Mouse (Mus musculus) right cerebral cortex, adult 2 months (tissue): ENCODE results near the gene Apobec3.
"Not testable (repeated sequence)": the region's sequence is repeated elsewhere in the genome, so short reads cannot be mapped to it uniquely, and the experiment has no call there.

ENCODE experiments used
- DNase-seq, 2 experiments: peaks; one replicate each; pipeline ENCODE4 v3.0.0; 2021 to 2022; ENCODE audit warnings: low spot score in 2 of 2

Gene Apobec3

DNA sequence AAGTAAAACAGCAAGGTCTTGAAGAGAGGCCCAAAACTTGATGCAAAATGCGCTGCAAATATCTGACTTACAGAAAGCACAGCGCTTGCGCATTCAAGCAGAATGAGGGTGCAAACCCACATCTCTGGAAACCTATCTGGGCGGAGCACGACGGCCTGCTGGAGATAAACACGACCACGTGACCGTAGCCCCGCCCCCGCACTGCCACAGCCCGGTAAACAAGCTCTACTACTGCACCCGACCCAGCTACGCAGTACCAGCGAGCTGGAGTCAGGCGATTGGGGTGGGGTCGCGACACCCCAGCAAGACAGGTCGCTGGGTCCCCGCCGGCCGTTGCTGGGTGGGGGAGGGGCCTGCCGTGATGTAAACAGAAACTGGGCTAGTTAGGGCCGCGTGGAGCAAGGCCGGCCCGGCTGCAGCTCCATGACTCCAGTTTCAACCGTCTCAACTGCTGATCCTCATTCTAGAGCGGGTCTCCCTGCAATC lies 36.2 kb downstream of the Apobec3 start:
- peak; percentile 90 to 96 for DNase-seq

DNA sequence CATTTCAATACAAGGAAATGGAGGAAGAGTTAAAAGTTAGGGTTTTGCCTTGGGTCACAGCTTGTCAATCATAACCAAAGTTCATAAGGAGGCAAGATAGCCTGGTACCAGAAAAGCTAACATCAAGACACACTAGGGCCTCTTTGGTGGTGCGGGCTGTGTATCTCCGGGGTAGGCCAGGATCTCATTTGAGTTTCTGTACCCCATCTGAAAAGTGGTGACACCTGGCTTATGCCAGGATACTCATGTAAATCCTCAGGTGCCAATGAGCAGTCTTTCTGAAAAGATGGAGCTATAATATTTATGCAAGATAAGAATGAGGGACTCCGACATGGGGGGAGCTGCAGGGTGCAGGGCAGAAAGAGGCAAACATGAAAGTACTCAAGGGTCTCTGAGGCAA lies 36.9 kb downstream of the Apobec3 start:
- no peak for DNase-seq

DNA sequence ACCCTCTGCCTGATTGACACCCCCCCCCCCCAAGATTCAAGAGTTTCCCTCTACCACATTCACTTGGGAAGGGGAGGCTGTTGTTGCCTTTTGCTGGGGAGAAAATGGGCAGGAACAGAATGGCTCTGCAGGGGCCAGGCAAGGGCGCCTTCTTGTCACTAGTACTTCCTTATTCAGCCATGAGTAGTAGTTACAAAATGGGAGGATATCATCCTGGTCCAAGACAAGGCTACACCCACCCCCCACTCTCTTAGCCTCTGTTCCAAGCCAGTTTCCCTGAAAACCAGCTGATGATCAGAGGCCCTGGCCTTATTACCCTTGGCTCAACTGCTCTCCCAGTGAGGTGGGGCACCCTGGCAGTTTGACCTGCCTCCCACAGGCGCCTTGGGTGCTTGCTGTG lies 37.3 kb downstream of the Apobec3 start:
- DNase-seq, result no peak

DNA sequence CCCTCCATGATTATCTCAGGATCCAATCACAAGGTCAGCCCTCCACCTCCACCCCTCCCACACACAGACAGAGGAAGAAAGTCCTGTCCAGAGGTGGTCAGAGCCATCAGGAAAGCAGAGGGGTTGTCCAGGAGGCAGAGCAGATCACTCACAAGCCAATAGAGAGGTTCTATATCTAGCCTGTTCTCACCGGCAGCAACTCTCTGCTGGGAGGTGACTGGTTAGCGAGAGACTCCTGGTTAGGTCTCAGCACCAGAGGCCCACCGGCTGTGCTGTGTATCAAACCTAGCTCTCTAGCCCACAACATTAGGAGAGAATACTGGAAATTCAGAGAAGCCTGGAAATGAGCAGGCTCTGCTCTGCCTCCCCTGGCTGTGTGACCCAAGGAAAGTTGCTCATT lies 38.3 kb downstream of the Apobec3 start:
- DNase-seq, result no peak

DNA sequence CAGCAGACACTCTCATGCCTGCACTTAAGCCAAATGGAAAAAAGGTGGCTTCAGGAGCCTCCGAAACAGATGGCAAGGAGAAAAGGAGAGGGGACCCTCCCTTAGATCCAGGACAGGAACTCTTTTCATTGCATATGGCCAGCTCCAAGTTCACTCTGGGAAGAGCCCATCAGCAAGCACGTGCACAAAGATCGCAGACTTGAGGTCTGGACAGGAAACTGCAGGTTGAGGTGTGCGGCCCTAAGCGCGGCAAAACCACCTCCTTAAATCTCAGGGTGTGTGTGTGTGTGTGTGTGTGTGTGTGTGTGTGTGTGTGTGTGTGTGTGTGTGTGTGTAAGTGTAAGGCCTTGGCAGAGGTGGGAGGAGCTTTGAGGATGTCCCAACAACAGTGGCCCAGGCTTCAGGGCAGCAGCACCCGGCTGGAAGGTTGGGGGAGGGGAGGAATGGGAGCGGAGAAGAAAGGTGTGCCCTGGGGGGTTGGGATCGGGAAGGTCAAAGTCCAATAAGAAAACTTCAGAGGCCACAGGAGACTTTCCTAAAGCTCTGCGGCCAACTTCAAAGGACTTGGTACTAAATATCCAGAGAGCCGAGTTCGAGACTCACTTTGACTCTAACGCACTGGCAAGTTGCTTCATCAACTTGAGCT lies 40.2 kb downstream of the Apobec3 start:
- DNase-seq, result no peak

DNA sequence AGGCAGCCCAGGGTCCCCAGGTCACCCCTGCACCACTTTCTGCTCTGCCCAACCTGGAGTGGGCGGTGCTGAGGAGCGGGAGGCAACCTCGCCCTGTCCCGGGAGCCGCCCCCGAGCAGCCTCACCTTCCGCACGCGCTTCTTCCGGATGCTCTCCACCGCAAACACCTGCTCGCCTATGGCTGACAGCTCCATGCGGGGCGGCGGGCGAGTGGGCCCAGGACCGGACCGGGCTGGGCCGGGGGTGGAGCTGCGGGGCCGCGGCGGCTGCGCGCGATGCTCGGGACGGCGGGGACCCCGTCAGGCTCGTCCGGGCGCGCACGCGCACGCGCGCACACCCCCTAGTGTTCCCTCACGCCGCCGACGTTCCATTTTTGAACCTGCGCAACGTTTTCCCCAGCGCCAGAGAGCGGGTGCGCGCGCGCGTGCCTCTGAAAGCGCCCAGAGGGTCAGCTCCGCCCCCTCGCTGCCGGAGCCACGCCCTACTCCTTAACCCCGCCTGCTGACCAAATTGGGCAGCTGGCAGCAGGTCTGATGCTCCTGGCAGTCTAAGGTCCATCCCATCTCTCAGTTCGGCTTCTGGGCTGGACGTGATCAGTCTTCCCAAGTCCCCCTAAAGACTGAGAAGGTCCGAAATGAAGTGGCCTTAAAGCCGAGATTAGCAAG lies 41.0 kb downstream of the Apobec3 start:
- DNase-seq, result peak; percentile 91 to 93

DNA sequence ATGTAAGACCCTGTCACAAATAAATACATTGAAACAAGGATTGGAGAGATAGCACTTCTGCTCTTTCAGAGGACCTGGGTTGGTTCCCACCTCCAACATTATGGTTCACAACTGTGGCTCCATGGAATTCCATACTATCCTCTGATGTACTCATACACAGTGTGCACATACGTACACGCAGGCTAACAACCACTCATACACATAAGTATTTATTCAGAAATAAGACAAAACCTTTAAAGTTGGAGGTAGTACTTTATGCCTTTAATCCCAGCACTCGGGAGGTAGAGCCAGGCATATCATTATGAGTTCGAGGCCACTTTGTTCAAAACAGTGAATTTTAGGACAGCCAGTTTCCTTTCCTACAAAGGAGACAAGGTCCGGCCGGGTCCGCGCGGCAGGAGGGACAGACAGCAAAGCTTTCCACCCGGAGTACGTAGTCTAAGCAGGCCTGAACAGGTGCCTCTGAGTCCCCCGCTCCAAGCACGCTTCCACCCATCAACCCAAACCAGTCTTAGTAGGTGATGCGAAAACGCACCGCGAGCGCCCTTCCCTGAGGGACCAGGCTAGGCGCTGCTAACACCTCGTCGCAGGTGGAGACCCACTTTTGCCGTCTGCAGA lies 41.7 kb downstream of the Apobec3 start:
- DNase-seq, result no peak

DNA sequence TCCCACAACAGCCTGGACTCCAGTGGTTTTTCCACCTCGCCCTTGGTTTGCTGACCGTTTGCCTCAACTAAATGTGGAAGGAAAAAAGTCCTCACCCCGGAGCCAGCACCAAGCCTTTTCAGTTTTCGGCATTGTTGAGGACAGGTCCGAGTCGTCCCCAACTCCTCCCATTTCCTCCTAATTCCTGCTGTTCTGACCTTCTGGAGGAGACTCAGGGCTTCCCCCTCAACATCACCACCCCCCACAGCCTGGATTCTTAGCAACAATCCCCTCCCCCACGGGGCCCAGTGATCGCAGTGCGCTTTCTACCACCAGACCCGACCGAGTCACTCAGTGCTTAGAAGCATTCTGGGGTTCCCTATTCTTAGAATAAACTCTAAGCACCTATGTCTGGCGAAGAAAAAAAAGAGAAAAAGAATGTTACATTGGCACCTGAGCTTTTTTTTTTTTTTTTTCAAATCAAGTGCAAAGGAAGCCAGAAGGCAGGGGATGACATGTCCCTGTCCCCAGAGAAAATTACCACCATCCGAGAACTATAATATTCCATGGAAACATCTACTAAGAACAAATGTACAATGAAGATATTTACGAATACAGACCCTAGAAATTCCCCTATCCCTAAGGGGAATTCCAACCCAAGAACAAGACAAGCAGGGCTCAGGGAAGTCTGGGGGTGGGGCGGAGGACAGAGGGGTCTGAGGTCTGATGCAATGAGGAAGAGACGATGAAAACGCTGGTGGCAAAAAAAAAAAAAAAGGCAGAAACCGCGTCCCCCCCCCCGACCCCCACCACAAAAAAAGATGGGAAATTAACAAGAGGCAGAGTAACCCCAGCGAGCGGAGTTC lies 42.4 kb downstream of the Apobec3 start:
- no peak for DNase-seq

DNA sequence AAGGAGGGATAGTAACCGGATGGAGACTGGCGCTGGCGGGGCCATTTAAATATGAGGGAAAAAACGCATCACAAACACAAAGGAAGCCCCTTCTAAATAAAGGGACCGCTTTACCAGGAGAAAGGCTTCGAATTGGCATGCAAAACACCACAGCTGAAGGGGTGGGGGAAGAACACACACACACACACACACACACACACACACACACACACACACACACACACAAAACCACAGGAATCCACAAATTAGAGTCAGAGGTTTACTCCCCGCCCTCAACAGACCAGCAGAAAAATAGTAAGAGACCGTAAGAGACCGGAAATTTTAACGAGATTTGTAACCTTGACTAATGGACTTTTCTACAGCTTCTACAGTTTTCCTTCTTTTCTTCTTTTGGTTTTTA lies 43.3 kb downstream of the Apobec3 start:
- DNase-seq, result no peak

DNA sequence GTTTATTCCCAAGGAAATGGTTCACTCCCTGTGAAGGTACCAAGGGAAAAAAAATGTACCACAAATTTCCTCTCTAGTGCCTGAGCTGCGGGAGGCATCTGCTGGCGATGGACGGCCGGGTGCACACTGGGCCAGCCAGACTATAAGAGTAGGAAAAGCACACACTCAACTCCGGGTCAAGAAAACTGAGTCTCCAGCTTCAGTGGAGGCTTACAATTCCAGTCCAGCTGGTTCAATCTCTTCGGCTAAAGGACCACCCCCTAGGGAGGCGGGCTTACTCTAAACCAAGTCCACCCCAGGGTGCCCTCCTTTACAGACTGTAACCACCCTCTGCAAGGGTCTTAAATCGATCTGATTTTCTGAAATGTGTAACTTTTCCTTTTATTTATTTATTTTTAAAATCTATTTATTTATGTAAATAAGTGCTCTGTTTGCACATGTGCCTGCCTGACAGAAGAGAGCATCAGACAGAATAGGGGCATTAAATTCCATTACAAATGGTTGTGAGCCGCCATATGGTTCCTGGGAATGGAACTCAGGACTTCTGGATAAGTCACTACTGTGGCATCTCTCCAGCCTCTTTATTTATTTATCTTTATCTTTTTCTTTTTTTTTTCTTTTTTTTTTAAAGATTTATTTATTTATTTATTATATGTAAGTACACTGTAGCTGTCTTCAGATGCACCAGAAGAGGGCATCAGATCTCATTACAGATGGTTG lies 44.4 kb downstream of the Apobec3 start:
- DNase-seq, result no peak

DNA sequence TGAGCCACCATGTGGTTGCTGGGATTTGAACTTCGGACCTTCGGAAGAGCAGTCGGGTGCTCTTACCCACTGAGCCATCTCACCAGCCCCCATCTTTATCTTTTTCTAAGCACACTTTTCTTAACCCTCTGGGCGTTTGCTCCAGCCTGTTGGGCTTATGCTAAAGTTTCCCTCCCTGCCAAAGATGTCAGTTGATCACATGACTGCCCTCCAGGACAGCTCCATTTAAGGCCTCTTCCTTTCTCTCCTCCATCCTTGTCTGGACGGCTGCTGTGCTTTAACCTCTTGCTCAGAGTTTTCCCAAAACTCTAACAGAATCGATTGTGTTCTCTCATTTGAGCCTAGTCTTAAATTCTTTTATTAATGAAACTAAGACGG lies 44.9 kb downstream of the Apobec3 start:
- DNase-seq, result no peak

DNA sequence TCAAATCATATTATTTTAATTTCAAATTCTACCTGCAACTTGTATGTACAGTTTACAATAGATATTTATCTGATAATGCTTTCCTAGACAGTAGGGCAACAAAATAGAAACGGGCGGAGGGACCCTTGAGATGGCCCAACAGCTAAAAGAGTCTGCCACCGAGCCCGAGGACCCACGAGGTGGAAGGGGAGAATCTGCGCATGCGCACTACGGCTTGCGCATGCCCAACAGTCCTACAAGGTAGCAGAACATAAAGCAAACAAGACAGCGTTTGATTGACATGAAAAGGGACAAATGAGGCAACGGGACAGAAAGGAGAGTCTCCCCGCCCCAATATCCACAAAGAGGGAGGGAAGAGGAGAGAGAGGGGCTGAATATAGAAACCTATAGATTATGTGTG lies 47.6 kb downstream of the Apobec3 start:
- DNase-seq, result no peak

DNA sequence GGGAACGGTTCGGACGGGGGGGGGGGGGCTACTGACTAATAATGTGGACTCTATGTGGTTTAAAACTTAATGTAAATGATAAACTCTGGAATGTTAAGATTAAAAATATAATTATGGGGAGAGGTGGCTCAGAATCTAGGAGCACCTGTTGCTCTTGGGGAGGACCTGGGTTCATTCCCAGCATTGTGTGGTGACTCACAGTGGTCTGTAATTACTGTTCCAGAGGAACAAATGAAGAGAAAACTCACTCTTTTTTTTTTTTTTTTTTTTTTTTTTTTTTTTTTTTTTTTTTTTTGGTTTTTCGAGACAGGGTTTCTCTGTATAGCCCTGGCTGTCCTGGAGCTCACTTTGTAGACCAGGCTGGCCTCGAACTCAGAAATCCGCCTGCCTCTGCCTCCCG lies 48.0 kb downstream of the Apobec3 start:
- DNase-seq, result not testable (repeated sequence)

DNA sequence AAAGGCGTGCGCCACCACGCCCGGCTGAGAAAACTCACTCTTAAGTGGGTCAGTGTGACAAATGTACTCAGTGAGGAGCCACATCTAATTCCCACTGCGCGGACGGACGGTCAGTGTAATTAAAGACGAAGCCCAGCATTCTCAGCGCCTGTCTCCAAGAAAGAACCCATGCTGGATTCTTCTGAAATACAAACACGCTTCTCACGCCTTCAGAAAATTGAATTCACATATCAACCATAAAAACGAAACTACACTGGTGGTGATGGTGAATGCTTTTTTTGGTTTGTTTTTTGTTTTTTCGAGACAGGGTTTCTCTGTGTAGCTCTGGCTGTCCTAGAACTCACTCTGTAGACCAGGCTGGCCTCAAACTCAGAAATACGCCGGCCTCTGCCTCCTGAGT lies 48.5 kb downstream of the Apobec3 start:
- DNase-seq, result no peak

DNA sequence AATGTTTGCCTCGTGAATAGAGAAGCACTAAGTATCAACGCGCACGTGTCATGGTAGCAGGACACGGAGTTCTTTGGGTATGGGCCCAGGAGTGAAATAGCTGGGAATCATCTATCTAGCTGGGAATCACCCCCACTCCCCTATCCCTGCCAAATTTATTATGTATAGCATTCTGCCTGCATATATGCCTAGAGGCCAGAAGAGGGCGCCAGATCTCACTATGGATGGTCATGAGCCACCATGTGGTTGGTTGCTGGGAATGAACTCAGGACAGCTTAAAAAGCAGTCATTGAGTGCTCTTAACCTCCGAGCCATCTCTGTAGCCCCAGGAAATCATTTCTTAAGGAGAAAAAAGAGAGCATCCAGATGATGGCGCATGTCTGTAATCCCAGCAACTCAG lies 49.5 kb downstream of the Apobec3 start:
- no peak for DNase-seq

DNA sequence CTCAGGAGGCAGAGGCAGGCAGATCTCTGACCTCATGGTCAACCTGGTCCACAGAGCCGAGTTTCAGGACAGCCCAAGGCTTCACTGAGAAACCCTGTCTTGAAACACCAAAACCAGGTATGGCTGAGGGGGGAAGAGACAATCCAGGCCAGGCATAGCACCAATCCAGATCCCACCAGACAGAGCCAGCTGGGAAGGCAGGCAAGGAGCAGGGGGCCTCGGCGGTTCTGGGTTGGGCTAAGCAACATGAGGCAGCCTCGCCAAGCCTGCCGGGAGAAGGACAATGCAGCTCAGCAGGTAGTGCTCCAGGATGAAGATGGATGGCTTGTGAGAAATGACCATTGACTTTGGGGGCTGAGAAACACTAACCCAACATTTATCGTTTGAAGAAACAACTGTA lies 51.1 kb downstream of the Apobec3 start:
- DNase-seq, result no peak

DNA sequence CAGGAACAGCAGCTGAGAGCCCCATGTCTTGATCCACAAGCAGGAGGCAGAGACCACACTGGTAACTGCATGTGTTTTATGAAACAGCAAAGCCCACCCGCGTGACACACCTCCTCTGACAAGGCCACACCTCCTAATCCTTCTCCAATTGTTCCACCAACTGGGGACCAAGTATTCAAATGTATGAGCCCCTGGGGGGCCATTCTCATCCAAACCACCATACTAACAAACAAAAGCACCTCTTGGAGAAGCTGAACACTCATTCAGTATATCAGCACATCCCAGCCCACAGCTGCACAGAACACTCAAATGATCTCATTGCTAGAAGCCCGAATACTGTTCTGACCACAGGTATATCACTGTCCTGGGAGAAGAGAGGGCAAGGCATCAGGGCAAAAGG lies 52.1 kb downstream of the Apobec3 start:
- DNase-seq, result no peak

DNA sequence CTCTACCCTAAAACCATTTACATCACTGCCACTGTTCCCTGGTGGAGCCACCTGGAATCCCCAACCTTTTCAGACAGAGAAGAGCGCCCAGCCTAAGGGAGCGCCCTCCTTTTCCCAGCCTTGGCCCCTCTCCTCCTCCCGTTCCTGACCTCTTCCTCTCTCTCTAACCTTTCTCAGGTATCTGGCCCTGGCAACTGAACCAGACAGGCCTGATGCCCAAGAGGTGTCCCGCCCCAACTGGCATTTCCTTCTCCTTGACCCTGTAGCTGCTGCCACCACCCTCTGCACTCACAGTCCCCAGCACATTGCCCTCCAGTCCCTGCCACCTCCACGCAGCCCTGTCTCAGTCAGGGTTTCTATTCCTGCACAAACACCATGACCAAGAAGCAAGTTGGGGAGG lies 53.5 kb downstream of the Apobec3 start:
- no peak for DNase-seq

DNA sequence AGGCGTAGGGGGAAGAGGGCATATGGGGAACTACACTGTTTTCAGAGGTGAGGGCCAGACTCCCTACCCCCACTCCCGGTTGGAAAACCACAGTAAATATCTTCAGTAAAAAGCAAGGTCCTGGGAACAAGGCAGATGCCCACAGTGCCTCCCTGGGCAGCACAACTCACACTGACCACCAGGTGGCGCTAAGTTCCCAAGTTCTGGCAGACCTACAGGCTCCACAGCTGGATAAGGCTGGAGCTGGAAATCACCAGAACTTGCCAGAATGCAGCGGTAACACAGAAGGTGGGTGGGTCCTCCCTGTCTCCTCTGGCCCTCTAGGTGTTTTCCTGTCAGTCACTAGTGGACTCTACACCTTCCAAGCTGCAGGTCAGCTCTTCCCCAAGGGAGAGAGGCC lies 54.6 kb downstream of the Apobec3 start:
- peak; percentile 93 to 95 for DNase-seq

DNA sequence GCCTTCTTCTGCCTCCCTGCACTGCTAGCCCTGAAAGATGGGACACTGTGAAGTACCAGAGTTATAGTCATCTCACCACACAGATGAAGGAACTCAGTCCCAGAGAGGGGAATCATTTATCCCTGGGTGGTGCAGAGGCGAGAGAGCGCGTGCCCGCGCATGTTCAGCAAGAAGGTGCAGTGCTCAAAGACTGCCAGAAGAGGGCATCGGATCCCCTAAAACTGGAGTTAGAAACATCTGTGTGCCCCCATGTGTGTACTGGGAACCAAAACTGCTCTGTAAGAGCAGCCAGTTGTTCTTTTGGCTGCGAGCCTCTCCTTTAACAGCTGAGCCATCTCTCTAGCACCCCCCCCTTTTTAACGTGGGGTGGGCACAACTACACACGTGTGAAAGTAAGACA lies 55.3 kb downstream of the Apobec3 start:
- no peak for DNase-seq

DNA sequence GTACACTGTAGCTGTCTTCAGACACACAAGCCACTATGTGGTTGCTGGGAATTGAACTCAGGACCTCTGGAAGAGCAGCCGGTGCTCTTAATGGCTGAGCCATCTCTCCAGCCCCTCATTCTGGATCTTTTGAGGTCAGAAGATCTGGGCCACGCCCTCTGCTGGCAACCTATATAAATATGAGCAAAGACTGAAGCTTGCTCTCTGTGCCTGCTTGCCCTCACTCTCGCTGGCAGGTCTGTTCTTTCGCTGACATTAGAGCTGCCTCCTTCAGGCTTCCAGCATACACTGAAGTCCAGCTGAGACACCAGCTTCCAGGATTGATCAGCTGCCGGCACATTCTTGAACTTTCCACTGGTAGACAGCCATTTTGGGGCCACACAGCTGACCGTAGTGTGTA lies 56.2 kb downstream of the Apobec3 start:
- no peak for DNase-seq
